ENCODE assay signal across 8 mouse cellular contexts in the genomic region with DNA sequence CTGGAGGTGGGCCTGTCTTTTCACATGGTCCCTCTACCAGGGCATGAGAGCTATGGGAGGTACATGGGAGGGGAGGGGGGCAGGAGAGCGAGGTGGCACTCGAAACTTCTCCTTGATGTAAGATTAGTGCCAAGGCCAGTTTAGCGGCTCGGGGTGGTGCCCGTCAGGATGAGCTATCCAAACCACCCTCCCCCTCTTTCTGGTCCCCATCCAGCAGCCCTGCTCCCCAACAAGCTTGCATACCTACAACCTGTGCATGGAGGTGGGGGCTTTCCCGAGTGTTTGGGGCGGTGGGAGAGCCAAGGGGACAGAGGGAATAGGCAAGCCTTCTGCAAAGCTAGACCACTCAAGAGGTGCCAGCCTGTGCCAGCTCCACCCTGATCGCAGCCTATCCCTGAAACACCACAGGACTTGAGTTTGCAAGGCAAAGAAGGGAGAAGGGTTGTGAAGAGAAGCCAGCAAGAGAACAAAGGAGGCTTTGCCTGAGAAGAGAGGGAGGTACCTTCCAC. TPM values are rescaled to one million over a fixed set of nuclear protein-coding genes. Genes with fewer than 3 reads are reported as not detected.
A peak's percentile ranks its signal among the peaks of the same experiment; 100 is the strongest.
DNase-seq lines count a peak whose midpoint lies in the region; ATAC-seq and TF ChIP-seq lines count a peak whose summit lies in the region.

No protein-coding gene starts in this region.

- peak; percentile 10; the same call in 1 of the 2 replicates for ATAC-seq in forebrain, postnatal 0 days
- ATAC-seq in liver, embryonic 13.5 days (ENCODE audit: low read depth), result no peak
- no peak for ATAC-seq in erythroblast, adult 5-6 weeks (replicated peaks; ENCODE audit: low FRiP score, poor library complexity, severe bottlenecking)

- peaks cover 24 to 59% of the 10 kb centered on the region in 2 experiments for H3K4me1 ChIP-seq in CH12.LX (ENCODE audit: control insufficient read depth in 1 of 2, insufficient read depth in 2 of 2)
- peaks cover 13% of the 10 kb centered on the region; the same call in 1 of the 2 replicates for H3K4me1 ChIP-seq in forebrain, postnatal 0 days (ENCODE audit: insufficient read depth)
- peaks cover 13% of the 10 kb centered on the region for H3K4me1 ChIP-seq in liver, embryonic 13.5 days (replicated peaks)

- TF ChIP-seq CTCF in CH12.LX (conservative IDR thresholded peaks at IDR 0.05 in 1 of 2, IDR thresholded peaks at IDR 0.05 in 1 of 2; ENCODE audit: low read depth in 2 of 2, low read length in 2 of 2), result no peak
- TF ChIP-seq CTCF in forebrain, postnatal 0 days (IDR thresholded peaks at IDR 0.05; ENCODE audit: low read depth), result no peak

- TF ChIP-seq POLR2A in CH12.LX (IDR thresholded peaks at IDR 0.05; ENCODE audit: low read depth, low read length), result no peak

- H3K9ac ChIP-seq in CH12.LX (ENCODE audit: insufficient read depth, low read depth), result no peak overlapping the region
- peak overlapping the region; percentile 54 for H3K9ac ChIP-seq in forebrain, postnatal 0 days
- H3K9ac ChIP-seq in liver, embryonic 13.5 days, result no peak overlapping the region

- no peaks in the 10 kb centered on the region for H3K27me3 ChIP-seq in CH12.LX (replicated peaks)
- H3K27me3 ChIP-seq in forebrain, postnatal 0 days (ENCODE audit: insufficient read depth, low read length), result no peaks in the 10 kb centered on the region
- H3K27me3 ChIP-seq in liver, embryonic 13.5 days, result no peaks in the 10 kb centered on the region

- peak; percentile 25 for DNase-seq in gastrocnemius, adult 18-20 months (ENCODE audit: low spot score)
- DNase-seq in gastrocnemius, postnatal 4 days (ENCODE audit: low spot score in 2 of 2), result no peak
- no peak for DNase-seq in CH12.LX (ENCODE audit: extremely low read depth)
- DNase-seq in forebrain, postnatal 0 days, result no peak
- no peak for DNase-seq in liver, embryonic 13.5 days
- no peak for DNase-seq in cerebellum, postnatal 4 days (ENCODE audit: low spot score in 2 of 2)
- DNase-seq in layer of hippocampus, adult 11-12 months (ENCODE audit: low spot score), result no peak

- H3K27ac ChIP-seq in CH12.LX (ENCODE audit: insufficient read depth, low read depth), result peak overlapping the region; percentile 60; the same call in 1 of the 2 replicates
- H3K27ac ChIP-seq in forebrain, postnatal 0 days (ENCODE audit: low read depth, low read length), result peak overlapping the region; percentile 35; the same call in 1 of the 2 replicates
- no peak overlapping the region for H3K27ac ChIP-seq in liver, embryonic 13.5 days

- no peaks in the 10 kb centered on the region for H3K9me3 ChIP-seq in CH12.LX (replicated peaks; ENCODE audit: low read length)
- no peaks in the 10 kb centered on the region for H3K9me3 ChIP-seq in forebrain, postnatal 0 days (ENCODE audit: low read length)
- H3K9me3 ChIP-seq in liver, embryonic 13.5 days (replicated peaks), result no peaks in the 10 kb centered on the region

- in situ Hi-C loops in CH12.LX (cut with MboI; ENCODE audit: low pct_ligation_motif_present, low pct_unique_long_range_greater_than_20kb, low sequenced_read_pairs), result no loop called here

- H3K4me3 ChIP-seq in CH12.LX (replicated peaks in 1 of 3; ENCODE audit: low read depth in 2 of 3, low read length in 2 of 3, poor library complexity in 1 of 3), result peak overlapping the region in 2 of 3 experiments; percentile 20 to 45
- H3K4me3 ChIP-seq in forebrain, postnatal 0 days (ENCODE audit: low read depth, low read length), result peak overlapping the region; percentile 28
- peak overlapping the region; percentile 43; the same call in 1 of the 2 replicates for H3K4me3 ChIP-seq in liver, embryonic 13.5 days (replicated peaks)

- no peaks in the 10 kb centered on the region for H3K79me2 ChIP-seq in CH12.LX (replicated peaks; ENCODE audit: control insufficient read depth, extremely low read depth, insufficient read depth, poor library complexity, severe bottlenecking)

- H3K4me2 ChIP-seq in CH12.LX (ENCODE audit: insufficient read depth, low read depth, poor library complexity, severe bottlenecking), result peak overlapping the region; percentile 63
- peak overlapping the region; percentile 55 for H3K4me2 ChIP-seq in forebrain, postnatal 0 days (ENCODE audit: low read depth)
- H3K4me2 ChIP-seq in liver, embryonic 13.5 days, result peak overlapping the region; percentile 59

- no peak for TF ChIP-seq EP300 in CH12.LX (IDR thresholded peaks at IDR 0.05; ENCODE audit: low read length)

- TF ChIP-seq RAD21 in CH12.LX (IDR thresholded peaks at IDR 0.05; ENCODE audit: low read depth, low read length), result no peak

- no peaks in the 10 kb centered on the region for H3K36me3 ChIP-seq in CH12.LX (replicated peaks in 1 of 2; ENCODE audit: control insufficient read depth in 1 of 2, insufficient read depth in 1 of 2, low read length in 1 of 2)
- no peaks in the 10 kb centered on the region for H3K36me3 ChIP-seq in forebrain, postnatal 0 days (ENCODE audit: insufficient read depth)
- H3K36me3 ChIP-seq in liver, embryonic 13.5 days, result no peaks in the 10 kb centered on the region

- 26% methylated on average over 8 of the region's 8 CpGs for WGBS in forebrain, postnatal 0 days
- 29% methylated on average over 8 of the region's 8 CpGs for WGBS in liver, embryonic 13.5 days (ENCODE audit: insufficient replicate concordance)

- dilution Hi-C loops in CH12.LX (cut with MboI; ENCODE audit: extremely low pct_ligation_motif_present, extremely low pct_unique_long_range_greater_than_20kb, low sequenced_read_pairs), result no loop called here

TF ChIP-seq in CH12.LX, 34 proteins besides CTCF, POLR2A, EP300 and RAD21:
- TF ChIP-seq ELF1 (IDR thresholded peaks at IDR 0.05; ENCODE audit: low read depth, low read length), result 0 out of 2 replicates have a peak, but pooled peaks have one; percentile 20
- no peak for TF ChIP-seq KAT2A (IDR thresholded peaks at IDR 0.05; ENCODE audit: insufficient replicate concordance, low read length)
- TF ChIP-seq MAFK (IDR thresholded peaks at IDR 0.05; ENCODE audit: insufficient replicate concordance, low read length), result no peak
- TF ChIP-seq USF2 (conservative IDR thresholded peaks at IDR 0.05; ENCODE audit: low read depth, low read length), result no peak
- no peak for TF ChIP-seq MYC (IDR thresholded peaks at IDR 0.05; ENCODE audit: low read depth, low read length)
TF ChIP-seq in CH12.LX: peak in this region for 1.

RNA-seq across cellular contexts. Expression of gene Kctd15, which starts 26.8 kb away (rescaled TPM):
- total RNA-seq in gastrocnemius, adult 18-20 months (2021), result 10 to 100 TPM; 45.8 to 49.0 TPM
- 10 to 100 TPM; 26.1 to 26.4 TPM for total RNA-seq in gastrocnemius, postnatal 4 days (2021)
- total RNA-seq in CH12.LX (2012; rRNA removed) (16.4 and 21.6 TPM in 2 replicates), CH12.LX (2014; rRNA removed) (20.4 and 24.0 TPM in 2 replicates)
- 34.9 and 39.0 TPM in 2 replicates for polyA plus RNA-seq in CH12.LX (2012; ENCODE audit: insufficient read length, low read depth)
- 57.9 and 59.4 TPM in 2 replicates for total RNA-seq in forebrain, postnatal 0 days (2014; rRNA removed)
- polyA plus RNA-seq in forebrain, postnatal 0 days (2015; fragmentation: Nextera tagmentation; extraction: Ambion mirVana), result 16.7 and 18.3 TPM in 2 replicates
- polyA plus RNA-seq in liver, embryonic 13.5 days (2015; fragmentation: Nextera tagmentation; extraction: Ambion mirVana), result 0.96 and 1.1 TPM in 2 replicates
- not detected in 2 replicates for total RNA-seq in erythroblast, adult 5-6 weeks (2015; ENCODE audit: low replicate concordance)
- total RNA-seq in erythroblast, adult 5-6 weeks (2017; ENCODE audit: low replicate concordance), result not detected in 2 replicates

Comparison
In these comparisons a context has a peak if more than half of its experiments do, and no peak if none do; other contexts are left out.
1. RNA of gene Kctd15, which starts 26.8 kb away (total RNA-seq): 57.9 to 59.4 TPM in forebrain, postnatal 0 days, 45.8 to 49.0 TPM in gastrocnemius, adult 18-20 months, 26.1 to 26.4 TPM in gastrocnemius, postnatal 4 days and 16.4 to 24.0 TPM in CH12.LX; not detected in erythroblast, adult 5-6 weeks; every median in the first group is over 10 times any median in the second.
2. Peak in every context shown above with its lines, with median percentiles within 50 percentile points of each other: H3K4me2 ChIP-seq and H3K4me3 ChIP-seq.